Mouse (Mus musculus) liver, postnatal 0 days (tissue): ENCODE measurements around the gene Cpne6.

Source experiments
- CTCF ChIP-seq: sonication (generic); IDR thresholded peaks from 2 replicates; pipeline ENCODE4 v1.5.1; 2016; ENCODE audit warnings: antibody characterized with exemption, low read depth
- EP300 ChIP-seq: IDR thresholded peaks from 2 replicates; pipeline ENCODE4 v1.6.1; 2016; ENCODE audit warnings: antibody characterized with exemption, low read depth, mild to moderate bottlenecking

DNA sequence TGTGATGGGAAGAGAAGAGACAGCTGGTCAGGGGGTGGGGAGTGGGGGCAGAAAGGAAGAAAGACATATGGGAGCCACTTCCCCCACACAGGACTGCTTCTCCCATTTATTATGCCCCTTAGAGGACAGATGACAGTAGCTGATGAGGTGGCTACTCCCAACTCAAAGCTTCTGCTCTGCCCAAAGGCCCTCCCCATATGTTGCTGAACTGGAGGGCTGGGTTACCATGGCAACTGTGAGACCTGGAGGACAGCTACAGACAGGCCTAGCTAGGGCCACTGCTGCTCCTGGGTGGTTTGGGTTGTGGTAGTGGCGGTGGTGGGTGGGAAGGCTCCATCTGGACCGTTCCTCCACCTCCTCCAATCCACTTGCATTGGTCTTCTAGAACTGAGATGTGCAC, 8.7 kb downstream of the Cpne6 start:
- TF ChIP-seq EP300: no peak
- no peak for TF ChIP-seq CTCF
